Mouse (Mus musculus): Measurements from ENCODE around the gene Clp1.
"Not testable (repeated sequence)": the region's sequence is repeated elsewhere in the genome, so short reads cannot be mapped to it uniquely, and the experiment has no call there.

Clp1 gene

GRCm38 (mm10) chr2:84738271-84738911 is 11.2 kb upstream of the Clp1 start:
- DNase-seq (ENCODE audit: low spot score in 2 of 2): peak; percentile 45

- peak; percentile 39 to 47 for DNase-seq (ENCODE audit: low spot score in 2 of 2)
Observed at GRCm38 (mm10) chr2:84737451-84737925, 10.3 kb upstream of the Clp1 start.

- peak; percentile 51 to 63 for DNase-seq (ENCODE audit: low spot score in 2 of 2)
Observed at GRCm38 (mm10) chr2:84736312-84737161, 9.4 kb upstream of the Clp1 start.

- DNase-seq (ENCODE audit: low spot score in 2 of 2): peak; percentile 79 to 83
Observed at GRCm38 (mm10) chr2:84735346-84735920, 8.3 kb upstream of the Clp1 start.

- DNase-seq (ENCODE audit: low spot score in 2 of 2): peak in 1 of 2 experiments; percentile 39
Observed at GRCm38 (mm10) chr2:84734919-84735318, 7.8 kb upstream of the Clp1 start.

GRCm38 (mm10) chr2:84734351-84734864 is 7.3 kb upstream of the Clp1 start:
- peak; percentile 53 to 69 for DNase-seq (ENCODE audit: low spot score in 2 of 2)

- peak in 1 of 2 experiments; percentile 76 for DNase-seq (ENCODE audit: low spot score in 2 of 2)
Observed at GRCm38 (mm10) chr2:84733579-84734300, 6.6 kb upstream of the Clp1 start, which contains the start of gene Ypel4. Gene Ypel4 (plus strand): TSS chr2:84734058.

- DNase-seq (ENCODE audit: low spot score in 2 of 2): no peak
Observed at GRCm38 (mm10) chr2:84732394-84732793, 5.2 kb upstream of the Clp1 start.

GRCm38 (mm10) chr2:84731206-84731605 is 4.1 kb upstream of the Clp1 start:
- no peak for DNase-seq (ENCODE audit: low spot score in 2 of 2)

- DNase-seq (ENCODE audit: low spot score in 2 of 2): not testable (repeated sequence)
Observed at GRCm38 (mm10) chr2:84728191-84728590, 1.0 kb upstream of the Clp1 start.

- DNase-seq (ENCODE audit: low spot score in 2 of 2): no peak
Observed at GRCm38 (mm10) chr2:84726716-84727115, 434 bp downstream of the Clp1 start.

GRCm38 (mm10) chr2:84725770-84726169 is 1.4 kb downstream of the Clp1 start:
- DNase-seq (ENCODE audit: low spot score in 2 of 2): no peak

- DNase-seq (ENCODE audit: low spot score in 2 of 2): no peak
Observed at GRCm38 (mm10) chr2:84723856-84724255, 3.3 kb downstream of the Clp1 start.

- no peak for DNase-seq (ENCODE audit: low spot score in 2 of 2)
Observed at GRCm38 (mm10) chr2:84721182-84721581, 6.0 kb downstream of the Clp1 start.

- no peak for DNase-seq (ENCODE audit: low spot score in 2 of 2)
Observed at GRCm38 (mm10) chr2:84720718-84721117, 6.4 kb downstream of the Clp1 start.

GRCm38 (mm10) chr2:84717357-84717756 is 9.8 kb downstream of the Clp1 start:
- DNase-seq (ENCODE audit: low spot score in 2 of 2): no peak

GRCm38 (mm10) chr2:84716423-84717355 is 10.5 kb downstream of the Clp1 start:
- DNase-seq (ENCODE audit: low spot score in 2 of 2): peak in 1 of 2 experiments; percentile 34

GRCm38 (mm10) chr2:84715562-84716361 is 11.4 kb downstream of the Clp1 start:
- DNase-seq (ENCODE audit: low spot score in 2 of 2): peak; percentile 82 to 83

- peak; percentile 95 to 99 for DNase-seq (ENCODE audit: low spot score in 2 of 2)
Observed at GRCm38 (mm10) chr2:84714811-84715561, 12.2 kb downstream of the Clp1 start, which contains the start of gene Zdhhc5. Gene Zdhhc5 (minus strand): TSS chr2:84715180.

Measured in spleen, postnatal 10 days (tissue).